Mouse (Mus musculus) central nervous system, embryonic 18 days (tissue): ENCODE results near the gene Myh11. TPM values are rescaled to one million over a fixed set of nuclear protein-coding genes. Genes with fewer than 3 reads are reported as not detected.

Source experiments
- polyA plus RNA-seq: library from polyadenylated mRNA; depleted of rRNA; stranded (reverse); fragments of >200 nt; gene quantifications from 2 replicates; pipeline ENCODE4 v1.2.3, GENCODE M21; 2012; rRNA removed

The Myh11 gene
- polyA plus RNA-seq = 0.87 and 1.2 TPM in 2 replicates

GRCm38 (mm10) chr16:14291223-14291622, at the start of gene Myh11:
TSS of gene Myh11 (minus strand) at chr16:14291372.

GRCm38 (mm10) chr16:14316884-14317876, 26.0 kb upstream of the Myh11 start, which contains the start of gene Fopnl:
TSS of gene Fopnl (minus strand) at chr16:14317405.

GRCm38 (mm10) chr16:14162988-14163416, 128.2 kb downstream of the Myh11 start, which contains the start of the genes Nde1 and Marf1:
TSS of gene Nde1 (plus strand) at chr16:14163275.
TSS of gene Marf1 (minus strand) at chr16:14163351.

Other genes with a start within 250 kb of the Myh11 start
- 20.1 and 20.3 TPM in 2 replicates for gene Nde1, start 128.1 kb downstream of the Myh11 start, polyA plus RNA-seq
- 17.9 and 18.1 TPM in 2 replicates for gene Marf1, start 128.0 kb downstream of the Myh11 start, polyA plus RNA-seq
- 88.5 and 94.8 TPM in 2 replicates for gene Fopnl, start 26.0 kb upstream of the Myh11 start, polyA plus RNA-seq
- gene Abcc1, start 70.2 kb upstream of the Myh11 start, polyA plus RNA-seq = 12.5 and 13.7 TPM in 2 replicates